Mouse (Mus musculus) CH12.LX (cell line): ENCODE results near the gene Atg9b. TPM values are rescaled to one million over a fixed set of nuclear protein-coding genes. Genes with fewer than 3 reads are reported as not detected.

ENCODE experiments used
- DNase-seq: peaks from one replicate; pipeline ENCODE4 v3.0.0-alpha.2; 2013; ENCODE audit errors: extremely low read depth
- H3K27ac ChIP-seq: 2 replicates; pipeline ENCODE4 v1.5.1; 2012; ENCODE audit warnings: low read depth, mild to moderate bottlenecking, control low read depth, moderate library complexity; ENCODE audit not compliant: insufficient read depth
- H3K27me3 ChIP-seq: replicated peaks from 2 replicates; pipeline ENCODE3; 2012; ENCODE audit warnings: inconsistent platforms
- H3K36me3 ChIP-seq, 2 experiments: replicated peaks in 1 of 2; 2 replicates each; pipeline versions ENCODE3 to v1.6.1; 2012; ENCODE audit warnings: inconsistent platforms in 1 of 2, low read length in 1 of 2, mild to moderate bottlenecking in 1 of 2, mixed read lengths in 1 of 2, moderate library complexity in 1 of 2; ENCODE audit not compliant: control insufficient read depth in 1 of 2, insufficient read depth in 1 of 2
- H3K4me1 ChIP-seq, 2 experiments: 2 replicates each; pipeline ENCODE4 v1.6.1; 2012; ENCODE audit warnings: inconsistent platforms in 1 of 2, moderate library complexity in 1 of 2; ENCODE audit not compliant: insufficient read depth in 2 of 2, control insufficient read depth in 1 of 2
- H3K4me2 ChIP-seq: 2 replicates; pipeline ENCODE4 v1.6.1; 2012; ENCODE audit warnings: low read depth, mild to moderate bottlenecking, control low read depth; ENCODE audit not compliant: poor library complexity, insufficient read depth, severe bottlenecking
- H3K4me3 ChIP-seq, 3 experiments: fragments of 150-350 bp in 1 of 3; sonication (generic) in 1 of 3; replicated peaks in 1 of 3; 2 replicates each; pipeline versions ENCODE3 to v1.5.1; 2011 to 2012; ENCODE audit warnings: low read depth in 2 of 3, low read length in 2 of 3, mild to moderate bottlenecking in 2 of 3, moderate library complexity in 2 of 3, control low read depth in 1 of 3, improper control_type of control experiment in 1 of 3, inconsistent platforms in 1 of 3, mixed read lengths in 1 of 3; ENCODE audit not compliant: poor library complexity in 1 of 3
- H3K79me2 ChIP-seq: replicated peaks from 2 replicates; pipeline ENCODE4 v1.6.1; 2012; ENCODE audit warnings: mild to moderate bottlenecking, moderate library complexity; ENCODE audit not compliant: control insufficient read depth, poor library complexity, insufficient read depth, severe bottlenecking; ENCODE audit errors: extremely low read depth
- H3K9ac ChIP-seq: 2 replicates; pipeline ENCODE4 v1.6.1; 2012; ENCODE audit warnings: low read depth, mild to moderate bottlenecking, control low read depth, moderate library complexity; ENCODE audit not compliant: insufficient read depth
- H3K9me3 ChIP-seq: replicated peaks from 2 replicates; pipeline ENCODE3; 2012; ENCODE audit warnings: low read length, inconsistent platforms, mixed read lengths
- BHLHE40 ChIP-seq: IDR thresholded peaks from 2 replicates; pipeline ENCODE4 v1.6.1; 2011; ENCODE audit warnings: mild to moderate bottlenecking, low read depth, low read length, improper control_type of control experiment
- CHD1 ChIP-seq: IDR thresholded peaks from 2 replicates; pipeline ENCODE4 v1.6.1; 2012; ENCODE audit warnings: low read depth, low read length, improper control_type of control experiment, inconsistent platforms
- E2F4 ChIP-seq: IDR thresholded peaks from 2 replicates; pipeline ENCODE4 v1.6.1; 2011; ENCODE audit warnings: low read depth, low read length, improper control_type of control experiment; ENCODE audit not compliant: insufficient replicate concordance
- ETS1 ChIP-seq: conservative IDR thresholded peaks from 2 replicates; pipeline ENCODE4 v1.6.1; 2012; ENCODE audit warnings: low read depth, mild to moderate bottlenecking, inconsistent platforms, low read length, improper control_type of control experiment, moderate library complexity
- IRF4 ChIP-seq: IDR thresholded peaks from 2 replicates; pipeline ENCODE4 v1.6.1; 2014; ENCODE audit warnings: low read depth, mild to moderate bottlenecking, inconsistent platforms, low read length, improper control_type of control experiment
- JUN ChIP-seq: IDR thresholded peaks from 2 replicates; pipeline ENCODE4 v1.6.1; 2011; ENCODE audit warnings: low read depth, mild to moderate bottlenecking, low read length, improper control_type of control experiment, moderate library complexity; ENCODE audit not compliant: insufficient read depth
- JUND ChIP-seq: conservative IDR thresholded peaks from 2 replicates; pipeline ENCODE4 v1.6.1; 2011; ENCODE audit warnings: low read depth, low read length, improper control_type of control experiment
- MAFK ChIP-seq: IDR thresholded peaks from 2 replicates; pipeline ENCODE4 v1.6.1; 2011; ENCODE audit warnings: low read length, improper control_type of control experiment; ENCODE audit not compliant: insufficient replicate concordance
- MAX ChIP-seq: IDR thresholded peaks from 2 replicates; pipeline ENCODE4 v1.6.1; 2011; ENCODE audit warnings: low read length, improper control_type of control experiment
- MAZ ChIP-seq: IDR thresholded peaks from 2 replicates; pipeline ENCODE4 v1.6.1; 2012; ENCODE audit warnings: low read depth, mild to moderate bottlenecking, inconsistent platforms, low read length, improper control_type of control experiment, moderate library complexity
- MEF2A ChIP-seq: IDR thresholded peaks from 2 replicates; pipeline ENCODE4 v1.6.1; 2014; ENCODE audit warnings: low read depth, mild to moderate bottlenecking, inconsistent platforms, low read length, improper control_type of control experiment, borderline replicate concordance
- MYC ChIP-seq: IDR thresholded peaks from 2 replicates; pipeline ENCODE4 v1.6.1; 2011; ENCODE audit warnings: low read depth, mild to moderate bottlenecking, improper control_type of control experiment, low read length
- NELFE ChIP-seq: IDR thresholded peaks from 2 replicates; pipeline ENCODE4 v1.6.1; 2011; ENCODE audit warnings: low read depth, low read length, improper control_type of control experiment
- NRF1 ChIP-seq: IDR thresholded peaks from 2 replicates; pipeline ENCODE4 v1.6.1; 2014; ENCODE audit warnings: low read depth, mild to moderate bottlenecking, inconsistent platforms, low read length, improper control_type of control experiment, moderate library complexity
- RCOR1 ChIP-seq: conservative IDR thresholded peaks from 2 replicates; pipeline ENCODE4 v1.6.1; 2012; ENCODE audit warnings: low read depth, mild to moderate bottlenecking, inconsistent platforms, low read length, improper control_type of control experiment
- SIN3A ChIP-seq: IDR thresholded peaks from 2 replicates; pipeline ENCODE4 v1.6.1; 2012; ENCODE audit warnings: low read length, improper control_type of control experiment, inconsistent platforms
- ZMIZ1 ChIP-seq: IDR thresholded peaks from 2 replicates; pipeline ENCODE4 v1.6.1; 2012; ENCODE audit warnings: low read depth, mild to moderate bottlenecking, inconsistent platforms, low read length, improper control_type of control experiment
- ZNF384 ChIP-seq: IDR thresholded peaks from 2 replicates; pipeline ENCODE4 v1.6.1; 2012; ENCODE audit warnings: low read depth, low read length, improper control_type of control experiment, inconsistent platforms
- dilution Hi-C: fragments of 300-500 bp; cut with MboI; formaldehyde crosslinking; loops from 2 replicates; pipeline ENCODE4 v1.14.3; 2020; ENCODE audit warnings: low sequenced_read_pairs; ENCODE audit not compliant: extremely low pct_unique_long_range_greater_than_20kb, extremely low pct_ligation_motif_present
- in situ Hi-C: fragments of 300-500 bp; cut with MboI; formaldehyde crosslinking; loops from 3 replicates; pipeline ENCODE4 v1.14.3; 2019; ENCODE audit warnings: low sequenced_read_pairs, low pct_ligation_motif_present, low pct_unique_long_range_greater_than_20kb, mixed read lengths
- polyA plus RNA-seq: library from polyadenylated mRNA; unstranded; fragments of >175 nt; gene quantifications from 2 replicates; pipeline ENCODE4 v1.2.1, GENCODE M21; 2012; ENCODE audit warnings: low read depth; ENCODE audit not compliant: insufficient read length
- total RNA-seq, 2 experiments: library from RNA; depleted of rRNA; stranded (reverse); fragments of 300-350 nt in 1 of 2; fragments of >200 nt in 1 of 2; gene quantifications; 2 replicates each; pipeline ENCODE4 v1.2.3; 2012 to 2014

Gene Atg9b
- total and polyA plus RNA-seq, 3 experiments: 0.68 to 1.3 (median 0.81) TPM

DNA sequence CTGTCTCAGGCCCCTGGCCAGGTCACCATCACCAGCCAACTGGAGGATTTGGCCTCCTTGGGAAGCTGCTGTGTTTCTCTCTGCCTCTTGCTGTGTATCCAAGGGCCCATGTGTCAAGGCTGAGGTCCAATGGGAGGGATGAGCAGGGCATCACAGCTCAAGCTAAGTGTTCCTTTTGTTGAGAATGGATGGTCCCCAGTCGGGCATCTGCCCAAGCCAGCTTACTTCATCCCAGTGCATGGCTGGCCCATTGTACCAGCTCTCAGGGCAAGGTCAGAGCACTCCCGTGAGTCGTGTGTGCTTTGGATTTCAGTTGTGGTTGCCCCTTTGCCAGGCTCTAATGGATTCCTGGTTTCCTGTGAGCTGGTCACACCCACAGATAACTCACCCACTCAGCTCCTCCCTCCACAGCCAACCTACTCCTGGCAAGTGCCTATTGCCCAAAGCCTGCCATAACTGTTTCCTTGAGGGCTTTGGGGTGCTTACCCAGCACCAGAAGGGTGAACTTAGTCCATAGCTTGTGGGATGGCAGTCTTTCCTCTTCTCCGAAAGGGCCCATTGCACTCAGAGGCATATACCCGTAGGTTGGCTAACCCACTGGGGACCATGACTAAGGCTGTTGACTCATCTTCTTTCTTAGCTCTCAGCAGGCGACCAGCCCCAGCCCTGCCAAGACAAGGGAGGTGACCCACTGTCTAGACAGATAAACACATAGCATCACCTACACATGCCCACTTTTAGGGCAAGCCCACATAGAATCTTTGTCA, 12.8 kb upstream of the Atg9b start:
- Histone ChIP-seq H3K27ac (no peak overlapping the region), H3K79me2 (no peaks in the 10 kb centered on the region), H3K36me3 (peaks cover 64 to 98% of the 10 kb centered on the region in 2 experiments), H3K9me3 (no peaks in the 10 kb centered on the region), H3K9ac (no peak overlapping the region), H3K4me2 (no peak overlapping the region), H3K4me3 (no peak overlapping the region), H3K4me1 (peaks cover 0 to 13% of the 10 kb centered on the region in 2 experiments; a peak in 2 of 4 replicates), H3K27me3 (no peaks in the 10 kb centered on the region)
- dilution Hi-C loops (no loop called here), in situ Hi-C loops (no loop called here)
- peak; percentile 34 for DNase-seq
- TF ChIP-seq IRF4 (no peak), RCOR1 (no peak), NRF1 (no peak), MEF2A (no peak), MYC (no peak), MAFK (no peak), NELFE (no peak)

DNA sequence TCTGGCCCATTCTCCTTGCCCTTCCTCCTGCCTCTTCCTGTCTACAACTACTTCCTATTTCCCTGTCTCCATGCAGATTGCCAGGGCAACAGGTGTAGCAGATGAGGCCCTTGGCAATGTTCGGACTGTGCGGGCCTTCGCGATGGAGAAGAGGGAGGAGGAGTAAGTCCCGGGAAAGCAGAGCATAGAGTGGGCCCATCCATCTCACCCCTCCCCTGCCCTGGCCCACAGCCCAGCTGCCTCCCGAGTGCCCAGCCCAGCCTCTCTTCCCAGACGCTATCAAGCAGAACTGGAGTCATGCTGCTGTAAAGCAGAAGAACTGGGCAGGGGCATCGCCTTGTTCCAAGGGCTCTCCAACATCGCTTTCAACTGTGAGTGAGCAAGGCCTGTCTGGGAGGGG, 10.0 kb upstream of the Atg9b start:
- no peaks in the 10 kb centered on the region for H3K27me3 ChIP-seq
- no peak overlapping the region for H3K27ac ChIP-seq
- H3K4me2 ChIP-seq: no peak overlapping the region
- dilution Hi-C loops (no loop called here), in situ Hi-C loops (no loop called here)
- H3K79me2 ChIP-seq: no peaks in the 10 kb centered on the region
- H3K9me3 ChIP-seq: no peaks in the 10 kb centered on the region
- H3K36me3 ChIP-seq: peaks cover 44 to 82% of the 10 kb centered on the region in 2 experiments
- no peak for DNase-seq
- TF ChIP-seq MAZ (no peak), MEF2A (no peak), ETS1 (no peak), JUND (no peak), CHD1 (no peak), MAX (no peak), ZMIZ1 (no peak), BHLHE40 (no peak), JUN (no peak), ZNF384 (no peak), SIN3A (no peak), MYC (no peak), E2F4 (no peak)
- H3K4me3 ChIP-seq: no peak overlapping the region
- H3K9ac ChIP-seq: no peak overlapping the region
- H3K4me1 ChIP-seq: peaks cover 6 to 27% of the 10 kb centered on the region in 2 experiments
